Mouse (Mus musculus): ENCODE measurements around the gene Haus5. TPM values are rescaled to one million over a fixed set of nuclear protein-coding genes. Genes with fewer than 3 reads are reported as not detected.
A peak's percentile ranks its signal among the peaks of the same experiment; 100 is the strongest.

The Haus5 gene
- polyA plus RNA-seq (2014; fragmentation: Nextera tagmentation; extraction: Ambion mirVana): 26.1 and 27.6 TPM in 2 replicates

- no peaks in the 10 kb centered on the region for H3K9me3 ChIP-seq (ENCODE audit: control insufficient read depth, low read length)
- peaks cover 30% of the 10 kb centered on the region for H3K36me3 ChIP-seq (ENCODE audit: control insufficient read depth, insufficient read depth, low read length)
- H3K9ac ChIP-seq (ENCODE audit: low read length): peak within 1 kb of the TSS; percentile 78
- peak; percentile 81; the same call in 1 of the 2 replicates for ATAC-seq (ENCODE audit: insufficient number of reproducible peaks, insufficient read depth, low FRiP score, low read depth)
- 1% methylated on average over 34 of the region's 34 CpGs for WGBS
- H3K4me2 ChIP-seq (ENCODE audit: low read length): peak within 1 kb of the TSS; percentile 91
- H3K4me3 ChIP-seq (ENCODE audit: control insufficient read depth in 1 of 2, insufficient read depth in 1 of 2, low read depth in 1 of 2, low read length in 2 of 2): peak within 1 kb of the TSS; percentile 59 to 82
- H3K27me3 ChIP-seq (ENCODE audit: control insufficient read depth, insufficient read depth, low read length): no peaks in the 10 kb centered on the region
- H3K27ac ChIP-seq (replicated peaks in 1 of 2; ENCODE audit: control insufficient read depth in 1 of 2, insufficient read depth in 1 of 2, low read depth in 2 of 2, low read length in 2 of 2): no peak within 1 kb of the TSS; a peak in 1 of 4 replicates
- H3K4me1 ChIP-seq (ENCODE audit: control insufficient read depth in 2 of 2, insufficient read depth in 2 of 2, low read length in 2 of 2): peaks cover 3 to 11% of the 10 kb centered on the region in 2 experiments; a peak in 3 of 4 replicates
These were observed at the start of gene Haus5 for GRCm38 (mm10) chr7:30664529-30665200. Haus5 (minus strand) TSS chr7:30664994.

DNA sequence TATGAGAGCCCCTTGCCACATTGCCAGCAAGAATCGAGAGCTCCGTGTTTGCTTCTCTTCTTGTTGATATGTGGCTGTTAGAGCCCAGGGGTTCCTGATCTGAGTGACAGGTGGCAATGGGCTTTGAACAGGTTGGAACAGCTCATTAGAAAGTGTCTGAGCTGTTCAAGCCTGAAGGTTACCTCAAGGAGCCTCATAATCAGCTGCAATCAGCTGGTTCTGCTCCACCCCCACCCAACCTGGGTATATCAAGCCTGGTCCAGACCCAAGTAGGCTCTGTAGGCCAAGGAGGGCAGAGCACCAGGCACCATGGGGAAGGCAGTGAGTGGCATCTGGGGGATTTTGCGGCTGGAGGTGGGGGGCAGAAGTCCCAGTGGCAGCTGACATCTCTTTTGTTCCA, 47.1 kb upstream of the Haus5 start, which contains the start of gene Atp4a:
Atp4a (plus strand) TSS at position 268 of the 400 bp plus-strand sequence.
- WGBS: 60% methylated on average over 3 of the region's 3 CpGs
- Histone ChIP-seq H3K9ac (ENCODE audit: low read length) (no peak within 1 kb of the TSS), H3K4me3 (ENCODE audit: control insufficient read depth in 1 of 2, insufficient read depth in 1 of 2, low read depth in 1 of 2, low read length in 2 of 2) (no peak within 1 kb of the TSS), H3K36me3 (ENCODE audit: control insufficient read depth, insufficient read depth, low read length) (no peaks in the 10 kb centered on the region), H3K27ac (replicated peaks in 1 of 2; ENCODE audit: control insufficient read depth in 1 of 2, insufficient read depth in 1 of 2, low read depth in 2 of 2, low read length in 2 of 2) (no peak within 1 kb of the TSS), H3K9me3 (ENCODE audit: control insufficient read depth, low read length) (no peaks in the 10 kb centered on the region), H3K4me1 (ENCODE audit: control insufficient read depth in 2 of 2, insufficient read depth in 2 of 2, low read length in 2 of 2) (peaks cover 3 to 9% of the 10 kb centered on the region in 2 experiments), H3K4me2 (ENCODE audit: low read length) (no peak within 1 kb of the TSS), H3K27me3 (ENCODE audit: control insufficient read depth, insufficient read depth, low read length) (peaks cover 19% of the 10 kb centered on the region)
- ATAC-seq (ENCODE audit: insufficient number of reproducible peaks, insufficient read depth, low FRiP score, low read depth): no peak

GRCm38 (mm10) chr7:30707441-30707840, 42.6 kb upstream of the Haus5 start:
- Histone ChIP-seq H3K27ac (replicated peaks in 1 of 2; ENCODE audit: control insufficient read depth in 1 of 2, insufficient read depth in 1 of 2, low read depth in 2 of 2, low read length in 2 of 2) (peak overlapping the region in 1 of 2 experiments; percentile 87; a peak in 2 of 4 replicates), H3K4me3 (ENCODE audit: control insufficient read depth in 1 of 2, insufficient read depth in 1 of 2, low read depth in 1 of 2, low read length in 2 of 2) (no peak overlapping the region), H3K36me3 (ENCODE audit: control insufficient read depth, insufficient read depth, low read length) (no peaks in the 10 kb centered on the region), H3K4me2 (ENCODE audit: low read length) (no peak overlapping the region), H3K9me3 (ENCODE audit: control insufficient read depth, low read length) (no peaks in the 10 kb centered on the region), H3K4me1 (ENCODE audit: control insufficient read depth in 2 of 2, insufficient read depth in 2 of 2, low read length in 2 of 2) (peaks cover 9 to 17% of the 10 kb centered on the region in 2 experiments), H3K27me3 (ENCODE audit: control insufficient read depth, insufficient read depth, low read length) (no peaks in the 10 kb centered on the region), H3K9ac (ENCODE audit: low read length) (no peak overlapping the region)
- ATAC-seq (ENCODE audit: insufficient number of reproducible peaks, insufficient read depth, low FRiP score, low read depth): no peak
- WGBS: 59% methylated on average over 1 of the region's 1 CpGs

GRCm38 (mm10) chr7:30706214-30706882, 41.6 kb upstream of the Haus5 start:
- Histone ChIP-seq H3K9ac (ENCODE audit: low read length) (0 out of 2 replicates have a peak overlapping the region, but pooled peaks have one; percentile 50), H3K9me3 (ENCODE audit: control insufficient read depth, low read length) (no peaks in the 10 kb centered on the region), H3K4me2 (ENCODE audit: low read length) (peak overlapping the region; percentile 37; the same call in 1 of the 2 replicates), H3K4me3 (ENCODE audit: control insufficient read depth in 1 of 2, insufficient read depth in 1 of 2, low read depth in 1 of 2, low read length in 2 of 2) (no peak overlapping the region), H3K27me3 (ENCODE audit: control insufficient read depth, insufficient read depth, low read length) (no peaks in the 10 kb centered on the region), H3K27ac (replicated peaks in 1 of 2; ENCODE audit: control insufficient read depth in 1 of 2, insufficient read depth in 1 of 2, low read depth in 2 of 2, low read length in 2 of 2) (peak overlapping the region; percentile 80 to 87), H3K4me1 (ENCODE audit: control insufficient read depth in 2 of 2, insufficient read depth in 2 of 2, low read length in 2 of 2) (peaks cover 9 to 17% of the 10 kb centered on the region in 2 experiments), H3K36me3 (ENCODE audit: control insufficient read depth, insufficient read depth, low read length) (no peaks in the 10 kb centered on the region)
- peak; percentile 73 for ATAC-seq (ENCODE audit: insufficient number of reproducible peaks, insufficient read depth, low FRiP score, low read depth)
- 16% methylated on average over 8 of the region's 8 CpGs for WGBS

GRCm38 (mm10) chr7:30698589-30698988, 33.8 kb upstream of the Haus5 start, which contains the start of gene 2200002J24Rik:
2200002J24Rik (plus strand) TSS chr7:30698926.
- Histone ChIP-seq H3K27ac (replicated peaks in 1 of 2; ENCODE audit: control insufficient read depth in 1 of 2, insufficient read depth in 1 of 2, low read depth in 2 of 2, low read length in 2 of 2) (no peak within 1 kb of the TSS), H3K4me3 (ENCODE audit: control insufficient read depth in 1 of 2, insufficient read depth in 1 of 2, low read depth in 1 of 2, low read length in 2 of 2) (no peak within 1 kb of the TSS), H3K36me3 (ENCODE audit: control insufficient read depth, insufficient read depth, low read length) (no peaks in the 10 kb centered on the region), H3K9ac (ENCODE audit: low read length) (no peak within 1 kb of the TSS), H3K27me3 (ENCODE audit: control insufficient read depth, insufficient read depth, low read length) (no peaks in the 10 kb centered on the region), H3K9me3 (ENCODE audit: control insufficient read depth, low read length) (no peaks in the 10 kb centered on the region), H3K4me2 (ENCODE audit: low read length) (no peak within 1 kb of the TSS), H3K4me1 (ENCODE audit: control insufficient read depth in 2 of 2, insufficient read depth in 2 of 2, low read length in 2 of 2) (peaks cover 7 to 14% of the 10 kb centered on the region in 2 experiments; a peak in 3 of 4 replicates)
- ATAC-seq (ENCODE audit: insufficient number of reproducible peaks, insufficient read depth, low FRiP score, low read depth): no peak
- WGBS: 38% methylated on average over 9 of the region's 9 CpGs

DNA sequence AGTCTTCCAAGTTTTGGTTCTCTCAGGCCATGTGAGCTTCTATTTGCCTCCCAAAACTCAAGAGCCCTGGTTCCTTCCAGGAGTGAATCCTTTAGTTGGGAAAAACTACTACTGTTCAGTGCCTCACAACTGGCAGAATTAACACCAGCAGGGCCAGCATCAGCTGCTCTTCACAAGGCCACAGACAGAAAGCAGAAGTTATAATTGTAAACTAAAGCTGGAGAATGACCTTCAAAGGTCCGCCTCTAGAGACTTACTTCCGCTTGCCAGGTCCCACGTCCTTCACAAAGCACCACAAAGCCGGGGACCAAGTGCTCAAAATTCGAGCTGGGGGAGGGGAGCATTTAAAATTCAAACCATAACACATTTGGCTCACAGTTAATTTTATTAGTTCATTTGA, 33.3 kb upstream of the Haus5 start:
- ATAC-seq (ENCODE audit: insufficient number of reproducible peaks, insufficient read depth, low FRiP score, low read depth): no peak
- Histone ChIP-seq H3K4me1 (ENCODE audit: control insufficient read depth in 2 of 2, insufficient read depth in 2 of 2, low read length in 2 of 2) (peaks cover 7 to 14% of the 10 kb centered on the region in 2 experiments; a peak in 3 of 4 replicates), H3K27ac (replicated peaks in 1 of 2; ENCODE audit: control insufficient read depth in 1 of 2, insufficient read depth in 1 of 2, low read depth in 2 of 2, low read length in 2 of 2) (no peak overlapping the region)

GRCm38 (mm10) chr7:30688325-30688724, 23.5 kb upstream of the Haus5 start:
- 76% methylated on average over 6 of the region's 6 CpGs for WGBS

More for the DNA sequence above, 33.3 kb upstream of the Haus5 start:
- no peak overlapping the region for H3K4me2 ChIP-seq (ENCODE audit: low read length)
- 63% methylated on average over 5 of the region's 5 CpGs for WGBS
- no peaks in the 10 kb centered on the region for H3K9me3 ChIP-seq (ENCODE audit: control insufficient read depth, low read length)
- no peak overlapping the region for H3K9ac ChIP-seq (ENCODE audit: low read length)
- no peaks in the 10 kb centered on the region for H3K36me3 ChIP-seq (ENCODE audit: control insufficient read depth, insufficient read depth, low read length)
- H3K4me3 ChIP-seq (ENCODE audit: control insufficient read depth in 1 of 2, insufficient read depth in 1 of 2, low read depth in 1 of 2, low read length in 2 of 2): no peak overlapping the region
- no peaks in the 10 kb centered on the region for H3K27me3 ChIP-seq (ENCODE audit: control insufficient read depth, insufficient read depth, low read length)

More at GRCm38 (mm10) chr7:30688325-30688724, 23.5 kb upstream of the Haus5 start:
- H3K4me1 ChIP-seq (ENCODE audit: control insufficient read depth in 2 of 2, insufficient read depth in 2 of 2, low read length in 2 of 2): no peaks in the 10 kb centered on the region
- peaks cover 8% of the 10 kb centered on the region for H3K27me3 ChIP-seq (ENCODE audit: control insufficient read depth, insufficient read depth, low read length)
- no peak for ATAC-seq (ENCODE audit: insufficient number of reproducible peaks, insufficient read depth, low FRiP score, low read depth)
- H3K36me3 ChIP-seq (ENCODE audit: control insufficient read depth, insufficient read depth, low read length): no peaks in the 10 kb centered on the region
- H3K27ac ChIP-seq (replicated peaks in 1 of 2; ENCODE audit: control insufficient read depth in 1 of 2, insufficient read depth in 1 of 2, low read depth in 2 of 2, low read length in 2 of 2): no peak overlapping the region
- H3K4me2 ChIP-seq (ENCODE audit: low read length): no peak overlapping the region
- H3K4me3 ChIP-seq (ENCODE audit: control insufficient read depth in 1 of 2, insufficient read depth in 1 of 2, low read depth in 1 of 2, low read length in 2 of 2): no peak overlapping the region
- H3K9me3 ChIP-seq (ENCODE audit: control insufficient read depth, low read length): no peaks in the 10 kb centered on the region
- H3K9ac ChIP-seq (ENCODE audit: low read length): no peak overlapping the region
